Mouse (Mus musculus): ENCODE measurements around the gene Cyp2c39. TPM values are rescaled to one million over a fixed set of nuclear protein-coding genes. Genes with fewer than 3 reads are reported as not detected.
"Not testable (repeated sequence)": the region's sequence is repeated elsewhere in the genome, so short reads cannot be mapped to it uniquely, and the experiment has no call there.

The Cyp2c39 gene
- not detected for total RNA-seq (2021)
- long read RNA-seq: 0 reads

GRCm38 (mm10) chr19:39510534-39510933 is at the start of gene Cyp2c39:
Gene Cyp2c39, plus strand, starts transcription at chr19:39510862.
- no peak for DNase-seq (ENCODE audit: low spot score in 2 of 2)

GRCm38 (mm10) chr19:39462941-39463340 is 47.7 kb upstream of the Cyp2c39 start, which contains the start of gene Cyp2c38:
Gene Cyp2c38, minus strand, starts transcription at chr19:39463075.
- no peak for DNase-seq (ENCODE audit: low spot score in 2 of 2)

- no peak for DNase-seq (ENCODE audit: low spot score in 2 of 2)
Measured at GRCm38 (mm10) chr19:39463923-39464322, 46.7 kb upstream of the Cyp2c39 start.

GRCm38 (mm10) chr19:39483961-39484360 is 26.7 kb upstream of the Cyp2c39 start:
- not testable (repeated sequence) for DNase-seq (ENCODE audit: low spot score in 2 of 2)

GRCm38 (mm10) chr19:39506341-39506740 is 4.3 kb upstream of the Cyp2c39 start:
- DNase-seq (ENCODE audit: low spot score in 2 of 2): no peak

GRCm38 (mm10) chr19:39509533-39509932 is 1.1 kb upstream of the Cyp2c39 start:
- DNase-seq (ENCODE audit: low spot score in 2 of 2): no peak

Other genes with a start within 250 kb of the Cyp2c39 start
- not detected for gene Cyp2c29, start 241.5 kb upstream of the Cyp2c39 start, total RNA-seq (2021)
- not detected for gene Cyp2c38, start 47.8 kb upstream of the Cyp2c39 start, total RNA-seq (2021)
- gene Cyp2c67, start 138.2 kb downstream of the Cyp2c39 start, total RNA-seq (2021): not detected
- gene Cyp2c68, start 230.2 kb downstream of the Cyp2c39 start, total RNA-seq (2021): not detected